Mouse (Mus musculus) G1E (cell line): ENCODE results near the gene Kcnc4.

Experiments used
- CTCF ChIP-seq: IDR thresholded peaks from 2 replicates; pipeline ENCODE4 v1.5.1; 2012; ENCODE audit warnings: low read depth, low read length, inconsistent platforms, mixed read lengths
- POLR2AphosphoS5 ChIP-seq: IDR thresholded peaks from 2 replicates; pipeline ENCODE4 v1.6.1; 2012; ENCODE audit warnings: low read depth, low read length, inconsistent platforms; ENCODE audit not compliant: insufficient replicate concordance

DNA sequence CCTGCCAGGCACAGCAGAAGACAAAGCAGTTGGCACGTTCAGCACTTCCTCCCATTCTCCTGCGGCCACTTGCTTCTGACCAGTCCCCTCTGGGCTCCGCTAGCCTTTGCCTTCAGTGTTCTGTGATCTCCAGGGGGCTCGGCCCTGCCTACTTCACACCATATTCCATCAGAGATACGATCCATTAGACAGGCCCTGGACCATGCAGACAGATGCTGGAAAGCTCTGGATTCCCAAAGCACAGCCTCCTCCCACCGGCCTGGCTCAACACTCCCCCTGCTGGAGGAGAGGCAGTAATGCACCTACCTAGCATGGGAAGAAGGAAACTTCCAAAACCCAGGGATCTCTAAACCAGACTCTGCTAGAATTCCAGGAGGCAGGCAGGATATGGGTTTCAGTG, 12.8 kb upstream of the Kcnc4 start:
- TF ChIP-seq CTCF: peak; percentile 95
- no peak for TF ChIP-seq POLR2AphosphoS5
